Mouse (Mus musculus) 3T3-L1 (cell line): ENCODE results near the gene Ifngr1.

Source experiments
- DNase-seq: peaks from one replicate; pipeline ENCODE4 v3.0.0-alpha.2; 2015; ENCODE audit warnings: low read depth, low spot score

The Ifngr1 gene

GRCm38 (mm10) chr10:19587281-19587680, 4.5 kb upstream of the Ifngr1 start:
- no peak for DNase-seq

- no peak for DNase-seq
Observed at GRCm38 (mm10) chr10:19589626-19590025, 2.1 kb upstream of the Ifngr1 start.

GRCm38 (mm10) chr10:19591286-19591640, 486 bp upstream of the Ifngr1 start:
- no peak for DNase-seq

- no peak for DNase-seq
Observed at GRCm38 (mm10) chr10:19592556-19592955, 807 bp downstream of the Ifngr1 start.

- DNase-seq = no peak
Observed at GRCm38 (mm10) chr10:19593296-19593695, 1.5 kb downstream of the Ifngr1 start.

- peak; percentile 7 for DNase-seq
Observed at GRCm38 (mm10) chr10:19594201-19594905, 2.6 kb downstream of the Ifngr1 start.

- no peak for DNase-seq
Observed at GRCm38 (mm10) chr10:19596866-19597265, 5.1 kb downstream of the Ifngr1 start.

- no peak for DNase-seq
Observed at GRCm38 (mm10) chr10:19598091-19598490, 6.3 kb downstream of the Ifngr1 start.

- no peak for DNase-seq
Observed at GRCm38 (mm10) chr10:19599331-19600092, 7.8 kb downstream of the Ifngr1 start.

- no peak for DNase-seq
Observed at GRCm38 (mm10) chr10:19600093-19600420, 8.3 kb downstream of the Ifngr1 start.

- DNase-seq = peak; percentile 47
Observed at GRCm38 (mm10) chr10:19601502-19601901, 9.8 kb downstream of the Ifngr1 start.

GRCm38 (mm10) chr10:19603231-19603630, 11.5 kb downstream of the Ifngr1 start:
- no peak for DNase-seq

GRCm38 (mm10) chr10:19609125-19609524, 17.4 kb downstream of the Ifngr1 start:
- no peak for DNase-seq

- DNase-seq = no peak
Observed at GRCm38 (mm10) chr10:19611616-19612015, 19.9 kb downstream of the Ifngr1 start.

- peak; percentile 3 for DNase-seq
Observed at GRCm38 (mm10) chr10:19613111-19613753, 21.5 kb downstream of the Ifngr1 start.

- no peak for DNase-seq
Observed at GRCm38 (mm10) chr10:19619736-19620135, 28.0 kb downstream of the Ifngr1 start.

GRCm38 (mm10) chr10:19621408-19622048, 29.8 kb downstream of the Ifngr1 start, which contains the start of gene Il22ra2:
Gene Il22ra2 (plus strand): TSS chr10:19621998.
- DNase-seq = no peak

- DNase-seq = no peak
Observed at GRCm38 (mm10) chr10:19624617-19625016, 32.9 kb downstream of the Ifngr1 start.

- no peak for DNase-seq
Observed at GRCm38 (mm10) chr10:19627342-19627741, 35.6 kb downstream of the Ifngr1 start.

- DNase-seq = no peak
Observed at GRCm38 (mm10) chr10:19627748-19628147, 36.0 kb downstream of the Ifngr1 start.

- DNase-seq = no peak
Observed at GRCm38 (mm10) chr10:19631616-19632195, 40.0 kb downstream of the Ifngr1 start.

- no peak for DNase-seq
Observed at GRCm38 (mm10) chr10:19638851-19639250, 47.1 kb downstream of the Ifngr1 start.
